Mouse (Mus musculus): ENCODE data around the gene Gm20830. TPM values are rescaled to one million over a fixed set of nuclear protein-coding genes. Genes with fewer than 3 reads are reported as not detected.
"Not testable (repeated sequence)": the region's sequence is repeated elsewhere in the genome, so short reads cannot be mapped to it uniquely, and the experiment has no call there.

Gene Gm20830
- not detected in 2 replicates for polyA plus RNA-seq (2015; fragmentation: Nextera tagmentation; extraction: Ambion mirVana)

GRCm38 (mm10) chrY:6918182-6918581, at the start of gene Gm20830:
Gm20830 (minus strand) TSS chrY:6918282.
- not testable (repeated sequence) for H3K27me3 ChIP-seq; H3K27ac ChIP-seq (replicated peaks); H3K9me3 ChIP-seq; H3K4me2 ChIP-seq; H3K9ac ChIP-seq; ATAC-seq (ENCODE audit: low FRiP score, low read depth); H3K36me3 ChIP-seq; H3K4me1 ChIP-seq (replicated peaks); H3K4me3 ChIP-seq
- WGBS = 31% methylated on average over 3 of the region's 3 CpGs

Other genes with a start within 250 kb of the Gm20830 start
- gene Gm21719, start 235.4 kb downstream of the Gm20830 start, polyA plus RNA-seq (2015; fragmentation: Nextera tagmentation; extraction: Ambion mirVana) = not detected in 2 replicates

Data from hindbrain, embryonic 15.5 days (tissue).